In the genomic region with DNA sequence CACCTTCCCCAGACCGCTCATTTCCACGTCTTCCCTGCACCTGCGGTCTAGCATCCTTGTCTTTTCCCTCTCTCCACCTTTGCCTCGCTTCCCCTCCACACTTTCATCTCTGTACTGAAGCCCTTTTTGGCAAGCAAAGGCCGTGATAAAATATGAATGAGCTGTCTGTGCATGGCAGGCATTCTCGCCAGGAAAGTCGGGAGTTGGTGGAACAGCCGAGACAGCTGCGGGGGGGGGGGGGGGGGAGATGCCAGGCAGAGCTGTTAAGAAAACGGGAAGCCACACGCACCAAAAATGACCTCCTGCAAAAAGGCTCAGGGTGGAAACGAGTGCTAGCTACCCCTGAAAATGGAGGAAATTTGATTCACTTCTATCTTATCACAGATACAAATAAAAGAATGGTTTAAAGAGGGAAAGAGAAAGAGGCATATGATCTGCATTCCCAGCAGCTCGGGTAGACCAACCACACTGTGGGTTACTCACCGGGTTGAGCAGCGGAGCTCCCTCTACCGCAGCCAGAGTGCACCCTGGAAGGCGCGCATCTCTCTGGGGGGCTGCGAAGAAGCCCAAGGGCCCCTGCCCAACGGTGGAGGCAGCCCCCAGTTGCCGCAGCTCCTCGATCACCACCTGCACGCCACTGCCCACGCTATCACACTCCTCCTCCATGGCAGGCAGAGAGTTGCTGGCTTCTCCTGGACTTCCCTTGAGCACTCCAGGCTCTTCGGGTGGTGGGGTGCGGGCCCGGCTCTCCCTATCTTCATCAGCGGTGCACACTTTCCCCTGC, we compare ENCODE assay signal across 14 mouse cellular contexts. TPM values are rescaled to one million over a fixed set of nuclear protein-coding genes. Genes with fewer than 3 reads are reported as not detected.
DNase-seq lines count a peak whose midpoint lies in the region; ATAC-seq and TF ChIP-seq lines count a peak whose summit lies in the region.
"Had no signal": no experiment of that assay in that cellular context is flagged by ENCODE, and none has a peak within 500 bp of the region (broad histone marks: within the 10 kb centered on the region; RNA-seq: fewer than 3 reads in every experiment).

No protein-coding gene starts in this region.

- no peak; the same call in 1 of the 2 replicates for ATAC-seq in hindbrain, postnatal 0 days
- no peak for ATAC-seq in midbrain, postnatal 0 days (ENCODE audit: low FRiP score)
- ATAC-seq in midbrain, embryonic 13.5 days: no peak
- ATAC-seq in embryonic facial prominence, embryonic 14.5 days (ENCODE audit: low read depth): no peak
- ATAC-seq in stomach, postnatal 0 days (ENCODE audit: low FRiP score, low TSS enrichment): no peak

- no peak overlapping the region for H3K9ac ChIP-seq in hindbrain, postnatal 0 days (replicated peaks; ENCODE audit: low read length)
- no peak overlapping the region for H3K9ac ChIP-seq in midbrain, postnatal 0 days (replicated peaks; ENCODE audit: low read length, poor library complexity, severe bottlenecking)
- no peak overlapping the region for H3K9ac ChIP-seq in midbrain, embryonic 13.5 days (replicated peaks)
- H3K9ac ChIP-seq in embryonic facial prominence, embryonic 14.5 days (ENCODE audit: low read depth, low read length): peak overlapping the region; percentile 42; the same call in 1 of the 2 replicates
- H3K9ac ChIP-seq in stomach, postnatal 0 days (ENCODE audit: low read length): no peak overlapping the region
- H3K9ac ChIP-seq: embryonic facial prominence, embryonic 13.5 days; limb, embryonic 15.5 days had no signal

- no peaks in the 10 kb centered on the region for H3K27me3 ChIP-seq in hindbrain, embryonic 10.5 days (ENCODE audit: insufficient read depth, poor library complexity, severe bottlenecking)
- no peaks in the 10 kb centered on the region for H3K27me3 ChIP-seq in hindbrain, postnatal 0 days (ENCODE audit: insufficient read depth, low read length)
- H3K27me3 ChIP-seq in midbrain, postnatal 0 days (ENCODE audit: insufficient read depth, low read length): no peaks in the 10 kb centered on the region
- no peaks in the 10 kb centered on the region for H3K27me3 ChIP-seq in midbrain, embryonic 13.5 days
- no peaks in the 10 kb centered on the region for H3K27me3 ChIP-seq in embryonic facial prominence, embryonic 14.5 days (replicated peaks; ENCODE audit: control insufficient read depth, insufficient read depth, low read length)
- no peaks in the 10 kb centered on the region for H3K27me3 ChIP-seq in limb, embryonic 10.5 days (ENCODE audit: low read depth, poor library complexity, severe bottlenecking)
- H3K27me3 ChIP-seq in stomach, postnatal 0 days (ENCODE audit: control insufficient read depth, insufficient read depth, low read length): no peaks in the 10 kb centered on the region
- H3K27me3 ChIP-seq: embryonic facial prominence, embryonic 13.5 days; limb, embryonic 15.5 days had no signal

- peaks cover 48% of the 10 kb centered on the region for H3K36me3 ChIP-seq in hindbrain, embryonic 10.5 days
- H3K36me3 ChIP-seq in hindbrain, postnatal 0 days (ENCODE audit: insufficient read depth, low read length): no peaks in the 10 kb centered on the region
- H3K36me3 ChIP-seq in midbrain, postnatal 0 days (ENCODE audit: insufficient read depth, low read length): no peaks in the 10 kb centered on the region
- H3K36me3 ChIP-seq in midbrain, embryonic 13.5 days: peaks cover 29% of the 10 kb centered on the region
- peaks cover 18% of the 10 kb centered on the region for H3K36me3 ChIP-seq in embryonic facial prominence, embryonic 14.5 days (ENCODE audit: control insufficient read depth, insufficient read depth, low read length)
- peaks cover 62% of the 10 kb centered on the region for H3K36me3 ChIP-seq in limb, embryonic 10.5 days
- H3K36me3 ChIP-seq in stomach, postnatal 0 days (ENCODE audit: control insufficient read depth, insufficient read depth, low read length): 0 out of 2 replicates have a peak, but pooled peaks cover 8% of the 10 kb centered on the region

- H3K4me3 ChIP-seq in hindbrain, embryonic 10.5 days: no peak overlapping the region
- H3K4me3 ChIP-seq in hindbrain, postnatal 0 days (ENCODE audit: low read length): no peak overlapping the region
- no peak overlapping the region for H3K4me3 ChIP-seq in midbrain, postnatal 0 days (ENCODE audit: low read depth, low read length)
- no peak overlapping the region for H3K4me3 ChIP-seq in midbrain, embryonic 13.5 days (replicated peaks)
- H3K4me3 ChIP-seq in embryonic facial prominence, embryonic 14.5 days (ENCODE audit: low read depth, low read length): no peak overlapping the region
- no peak overlapping the region for H3K4me3 ChIP-seq in limb, embryonic 10.5 days
- H3K4me3 ChIP-seq in stomach, postnatal 0 days (ENCODE audit: low read depth, low read length): no peak overlapping the region
- H3K4me3 ChIP-seq: embryonic facial prominence, embryonic 13.5 days; limb, embryonic 15.5 days had no signal

- 68% methylated on average over 28 of the region's 28 CpGs for WGBS in hindbrain, embryonic 10.5 days
- WGBS in hindbrain, postnatal 0 days: 67% methylated on average over 27 of the region's 28 CpGs
- 64% methylated on average over 28 of the region's 28 CpGs for WGBS in midbrain, postnatal 0 days
- WGBS in midbrain, embryonic 13.5 days: 71% methylated on average over 27 of the region's 28 CpGs
- 67% methylated on average over 27 of the region's 28 CpGs for WGBS in embryonic facial prominence, embryonic 14.5 days
- 74% methylated on average over 28 of the region's 28 CpGs for whole genome bisulfite sequencing in limb, embryonic 10.5 days
- 73% methylated on average over 27 of the region's 28 CpGs for WGBS in stomach, postnatal 0 days

- H3K4me1 ChIP-seq in hindbrain, embryonic 10.5 days (replicated peaks): 0 out of 2 replicates have a peak, but pooled peaks cover 5% of the 10 kb centered on the region
- no peaks in the 10 kb centered on the region for H3K4me1 ChIP-seq in hindbrain, postnatal 0 days (ENCODE audit: insufficient read depth, low read length)
- no peaks in the 10 kb centered on the region for H3K4me1 ChIP-seq in midbrain, postnatal 0 days (ENCODE audit: insufficient read depth, low read length)
- no peaks in the 10 kb centered on the region; the same call in 1 of the 2 replicates for H3K4me1 ChIP-seq in midbrain, embryonic 13.5 days (replicated peaks)
- H3K4me1 ChIP-seq in embryonic facial prominence, embryonic 14.5 days (ENCODE audit: control insufficient read depth, insufficient read depth, low read length): no peaks in the 10 kb centered on the region
- H3K4me1 ChIP-seq in limb, embryonic 10.5 days: peaks cover 12% of the 10 kb centered on the region; the same call in 1 of the 2 replicates
- H3K4me1 ChIP-seq in stomach, postnatal 0 days (replicated peaks; ENCODE audit: control insufficient read depth, insufficient read depth): no peaks in the 10 kb centered on the region

- peak overlapping the region; percentile 5; the same call in 1 of the 2 replicates for H3K27ac ChIP-seq in hindbrain, embryonic 10.5 days
- H3K27ac ChIP-seq in hindbrain, postnatal 0 days: no peak overlapping the region
- no peak overlapping the region for H3K27ac ChIP-seq in midbrain, postnatal 0 days (ENCODE audit: low read depth, low read length)
- H3K27ac ChIP-seq in midbrain, embryonic 13.5 days: no peak overlapping the region
- no peak overlapping the region for H3K27ac ChIP-seq in embryonic facial prominence, embryonic 14.5 days (replicated peaks; ENCODE audit: low read depth, low read length)
- 0 out of 2 replicates have a peak overlapping the region, but pooled peaks have one; percentile 42 for H3K27ac ChIP-seq in limb, embryonic 10.5 days
- H3K27ac ChIP-seq in stomach, postnatal 0 days (replicated peaks): no peak overlapping the region
- H3K27ac ChIP-seq: embryonic facial prominence, embryonic 13.5 days; limb, embryonic 15.5 days had no signal

- TF ChIP-seq CTCF in hindbrain, postnatal 0 days (IDR thresholded peaks at IDR 0.05; ENCODE audit: low read depth): no peak
- 0 out of 2 replicates have a peak, but pooled peaks have one; percentile 3 for TF ChIP-seq CTCF in midbrain, postnatal 0 days (IDR thresholded peaks at IDR 0.05)
- TF ChIP-seq CTCF in stomach, postnatal 0 days (IDR thresholded peaks at IDR 0.05; ENCODE audit: low read depth): no peak

- H3K4me2 ChIP-seq in hindbrain, postnatal 0 days (ENCODE audit: low read depth, low read length): no peak overlapping the region
- no peak overlapping the region for H3K4me2 ChIP-seq in midbrain, postnatal 0 days (ENCODE audit: low read depth, low read length, poor library complexity, severe bottlenecking)
- no peak overlapping the region for H3K4me2 ChIP-seq in midbrain, embryonic 13.5 days (replicated peaks)
- H3K4me2 ChIP-seq in embryonic facial prominence, embryonic 14.5 days (ENCODE audit: low read depth, low read length): no peak overlapping the region
- no peak overlapping the region for H3K4me2 ChIP-seq in stomach, postnatal 0 days (replicated peaks; ENCODE audit: low read depth)
- H3K4me2 ChIP-seq: embryonic facial prominence, embryonic 13.5 days; limb, embryonic 15.5 days had no signal

- H3K9me3 ChIP-seq in hindbrain, embryonic 10.5 days: no peaks in the 10 kb centered on the region
- H3K9me3 ChIP-seq in hindbrain, postnatal 0 days (ENCODE audit: low read length): no peaks in the 10 kb centered on the region
- no peaks in the 10 kb centered on the region for H3K9me3 ChIP-seq in midbrain, postnatal 0 days (ENCODE audit: low read length)
- H3K9me3 ChIP-seq in midbrain, embryonic 13.5 days: no peaks in the 10 kb centered on the region
- no peaks in the 10 kb centered on the region for H3K9me3 ChIP-seq in embryonic facial prominence, embryonic 14.5 days (ENCODE audit: control insufficient read depth, low read length)
- no peaks in the 10 kb centered on the region for H3K9me3 ChIP-seq in limb, embryonic 10.5 days (replicated peaks)
- H3K9me3 ChIP-seq in stomach, postnatal 0 days (ENCODE audit: control insufficient read depth, low read length): no peaks in the 10 kb centered on the region
- H3K9me3 ChIP-seq: limb, embryonic 15.5 days had no signal

- no peak for DNase-seq in hindbrain, embryonic 10.5 days (ENCODE audit: low spot score)
- no peak for DNase-seq in hindbrain, postnatal 0 days (ENCODE audit: low spot score)
- no peak for DNase-seq in midbrain, postnatal 0 days (ENCODE audit: low spot score)
- DNase-seq in embryonic facial prominence, embryonic 14.5 days (ENCODE audit: low spot score): no peak
- DNase-seq in limb, embryonic 10.5 days (ENCODE audit: low spot score): no peak
- DNase-seq in urinary bladder, postnatal 4 days (ENCODE audit: low spot score in 2 of 2): no peak
- no peak for DNase-seq in stomach, postnatal 0 days (ENCODE audit: low spot score)
- DNase-seq: gastrocnemius, postnatal 25 days; lung, postnatal 10 days had no signal

- no peak for TF ChIP-seq EP300 in stomach, postnatal 0 days (optimal IDR thresholded peaks at IDR 0.05)

RNA-seq across cellular contexts. Expression of a gene that starts 11.0 kb away (rescaled TPM):
- polyA plus RNA-seq in hindbrain, embryonic 10.5 days (2016; fragmentation: Nextera tagmentation; extraction: Ambion mirVana): 8.3 and 9.5 TPM in 2 replicates
- 4.8 and 6.8 TPM in 2 replicates for total RNA-seq in hindbrain, postnatal 0 days (2014; rRNA removed)
- polyA plus RNA-seq in hindbrain, postnatal 0 days (2015; fragmentation: Nextera tagmentation; extraction: Ambion mirVana): 2.5 and 3.9 TPM in 2 replicates
- total RNA-seq in midbrain, postnatal 0 days (2014; rRNA removed): 4.6 and 8.7 TPM in 2 replicates
- 2.2 and 2.8 TPM in 2 replicates for polyA plus RNA-seq in midbrain, postnatal 0 days (2015; fragmentation: Nextera tagmentation; extraction: Ambion mirVana)
- 8.7 and 9.3 TPM in 2 replicates for polyA plus RNA-seq in midbrain, embryonic 13.5 days (2015; fragmentation: Nextera tagmentation; extraction: Ambion mirVana)
- 4.8 and 5.8 TPM in 2 replicates for polyA plus RNA-seq in embryonic facial prominence, embryonic 14.5 days (2014; fragmentation: Nextera tagmentation; extraction: Ambion mirVana)
- 11.1 and 13.5 TPM in 2 replicates for polyA plus RNA-seq in limb, embryonic 10.5 days (2016; fragmentation: Nextera tagmentation; extraction: Ambion mirVana)
- polyA plus RNA-seq in stomach, postnatal 0 days (2015; fragmentation: Nextera tagmentation; extraction: Ambion mirVana): 2.4 and 3.0 TPM in 2 replicates

RNA-seq across cellular contexts. Expression of a gene that starts 17.5 kb away (rescaled TPM):
- polyA plus RNA-seq in hindbrain, embryonic 10.5 days (2016; fragmentation: Nextera tagmentation; extraction: Ambion mirVana): 66.2 and 81.3 TPM in 2 replicates
- total RNA-seq in hindbrain, postnatal 0 days (2014; rRNA removed): 9.8 and 11.2 TPM in 2 replicates
- polyA plus RNA-seq in hindbrain, postnatal 0 days (2015; fragmentation: Nextera tagmentation; extraction: Ambion mirVana): 5.7 and 6.1 TPM in 2 replicates
- total RNA-seq in midbrain, postnatal 0 days (2014; rRNA removed): 8.1 and 8.2 TPM in 2 replicates
- polyA plus RNA-seq in midbrain, postnatal 0 days (2015; fragmentation: Nextera tagmentation; extraction: Ambion mirVana): 3.5 and 3.9 TPM in 2 replicates
- polyA plus RNA-seq in midbrain, embryonic 13.5 days (2015; fragmentation: Nextera tagmentation; extraction: Ambion mirVana): 13.5 and 18.0 TPM in 2 replicates
- 10.7 and 11.7 TPM in 2 replicates for polyA plus RNA-seq in embryonic facial prominence, embryonic 14.5 days (2014; fragmentation: Nextera tagmentation; extraction: Ambion mirVana)
- 70.1 and 75.3 TPM in 2 replicates for polyA plus RNA-seq in limb, embryonic 10.5 days (2016; fragmentation: Nextera tagmentation; extraction: Ambion mirVana)
- 18.9 and 26.4 TPM in 2 replicates for polyA plus RNA-seq in stomach, postnatal 0 days (2015; fragmentation: Nextera tagmentation; extraction: Ambion mirVana)

RNA-seq across cellular contexts. Expression of a gene that starts 23.0 kb away (rescaled TPM):
- 500 and 517 TPM in 2 replicates for polyA plus RNA-seq in hindbrain, embryonic 10.5 days (2016; fragmentation: Nextera tagmentation; extraction: Ambion mirVana)
- 181 and 204 TPM in 2 replicates for total RNA-seq in hindbrain, postnatal 0 days (2014; rRNA removed)
- 411 and 417 TPM in 2 replicates for polyA plus RNA-seq in hindbrain, postnatal 0 days (2015; fragmentation: Nextera tagmentation; extraction: Ambion mirVana)
- total RNA-seq in midbrain, postnatal 0 days (2014; rRNA removed): 157 and 197 TPM in 2 replicates
- polyA plus RNA-seq in midbrain, postnatal 0 days (2015; fragmentation: Nextera tagmentation; extraction: Ambion mirVana): 404 and 427 TPM in 2 replicates
- 438 and 468 TPM in 2 replicates for polyA plus RNA-seq in midbrain, embryonic 13.5 days (2015; fragmentation: Nextera tagmentation; extraction: Ambion mirVana)
- 332 and 335 TPM in 2 replicates for polyA plus RNA-seq in embryonic facial prominence, embryonic 14.5 days (2014; fragmentation: Nextera tagmentation; extraction: Ambion mirVana)
- 508 and 553 TPM in 2 replicates for polyA plus RNA-seq in limb, embryonic 10.5 days (2016; fragmentation: Nextera tagmentation; extraction: Ambion mirVana)
- polyA plus RNA-seq in stomach, postnatal 0 days (2015; fragmentation: Nextera tagmentation; extraction: Ambion mirVana): 279 and 291 TPM in 2 replicates

RNA-seq across cellular contexts. Expression of a gene that starts 26.4 kb away (rescaled TPM):
- 0.04 and 0.16 TPM in 2 replicates for polyA plus RNA-seq in hindbrain, embryonic 10.5 days (2016; fragmentation: Nextera tagmentation; extraction: Ambion mirVana)
- 0.05 TPM in 1 of 2 replicates, not detected in the other for total RNA-seq in hindbrain, postnatal 0 days (2014; rRNA removed)
- polyA plus RNA-seq in hindbrain, postnatal 0 days (2015; fragmentation: Nextera tagmentation; extraction: Ambion mirVana): 0.16 and 0.21 TPM in 2 replicates
- total RNA-seq in midbrain, postnatal 0 days (2014; rRNA removed): not detected in 2 replicates
- 0.27 TPM in 1 of 2 replicates, not detected in the other for polyA plus RNA-seq in midbrain, postnatal 0 days (2015; fragmentation: Nextera tagmentation; extraction: Ambion mirVana)
- polyA plus RNA-seq in midbrain, embryonic 13.5 days (2015; fragmentation: Nextera tagmentation; extraction: Ambion mirVana): 0.15 TPM in 1 of 2 replicates, not detected in the other
- 0.16 TPM in 1 of 2 replicates, not detected in the other for polyA plus RNA-seq in embryonic facial prominence, embryonic 14.5 days (2014; fragmentation: Nextera tagmentation; extraction: Ambion mirVana)
- 0.13 and 0.14 TPM in 2 replicates for polyA plus RNA-seq in limb, embryonic 10.5 days (2016; fragmentation: Nextera tagmentation; extraction: Ambion mirVana)
- polyA plus RNA-seq in stomach, postnatal 0 days (2015; fragmentation: Nextera tagmentation; extraction: Ambion mirVana): 0.02 TPM in 1 of 2 replicates, not detected in the other
- total RNA-seq: gastrocnemius, postnatal 25 days had no signal
- polyA plus RNA-seq: embryonic facial prominence, embryonic 13.5 days; intestine, embryonic 14.5 days; large intestine, adult 2 months; limb, embryonic 15.5 days had no signal

RNA-seq across cellular contexts. Expression of a gene that starts 40.4 kb away (rescaled TPM):
- 47.5 and 55.0 TPM in 2 replicates for polyA plus RNA-seq in hindbrain, embryonic 10.5 days (2016; fragmentation: Nextera tagmentation; extraction: Ambion mirVana)
- 19.1 and 28.9 TPM in 2 replicates for total RNA-seq in hindbrain, postnatal 0 days (2014; rRNA removed)
- 21.2 and 23.8 TPM in 2 replicates for polyA plus RNA-seq in hindbrain, postnatal 0 days (2015; fragmentation: Nextera tagmentation; extraction: Ambion mirVana)
- total RNA-seq in midbrain, postnatal 0 days (2014; rRNA removed): 13.3 and 13.7 TPM in 2 replicates
- polyA plus RNA-seq in midbrain, postnatal 0 days (2015; fragmentation: Nextera tagmentation; extraction: Ambion mirVana): 13.2 and 14.3 TPM in 2 replicates
- 19.2 and 21.7 TPM in 2 replicates for polyA plus RNA-seq in midbrain, embryonic 13.5 days (2015; fragmentation: Nextera tagmentation; extraction: Ambion mirVana)
- polyA plus RNA-seq in embryonic facial prominence, embryonic 14.5 days (2014; fragmentation: Nextera tagmentation; extraction: Ambion mirVana): 40.4 and 44.3 TPM in 2 replicates
- polyA plus RNA-seq in limb, embryonic 10.5 days (2016; fragmentation: Nextera tagmentation; extraction: Ambion mirVana): 57.5 and 63.0 TPM in 2 replicates
- polyA plus RNA-seq in stomach, postnatal 0 days (2015; fragmentation: Nextera tagmentation; extraction: Ambion mirVana): 23.7 and 24.1 TPM in 2 replicates

Comparison
In these comparisons a context has a peak if more than half of its experiments do, and no peak if none do; other contexts are left out.
1. H3K27ac ChIP-seq: peak in hindbrain, embryonic 10.5 days (single experiment) and limb, embryonic 10.5 days (single experiment); none in hindbrain, postnatal 0 days (single experiment), midbrain, postnatal 0 days (single experiment), midbrain, embryonic 13.5 days (single experiment), embryonic facial prominence, embryonic 14.5 days (single experiment) and stomach, postnatal 0 days (single experiment).